Mouse (Mus musculus) embryo, embryonic 11.5 days (tissue): ENCODE data around the gene Ackr3.

Source experiments
- DNase-seq: peaks from one replicate; pipeline ENCODE4 v3.0.0-alpha.2; 2012; ENCODE audit warnings: low read depth, low spot score

The Ackr3 gene

DNA sequence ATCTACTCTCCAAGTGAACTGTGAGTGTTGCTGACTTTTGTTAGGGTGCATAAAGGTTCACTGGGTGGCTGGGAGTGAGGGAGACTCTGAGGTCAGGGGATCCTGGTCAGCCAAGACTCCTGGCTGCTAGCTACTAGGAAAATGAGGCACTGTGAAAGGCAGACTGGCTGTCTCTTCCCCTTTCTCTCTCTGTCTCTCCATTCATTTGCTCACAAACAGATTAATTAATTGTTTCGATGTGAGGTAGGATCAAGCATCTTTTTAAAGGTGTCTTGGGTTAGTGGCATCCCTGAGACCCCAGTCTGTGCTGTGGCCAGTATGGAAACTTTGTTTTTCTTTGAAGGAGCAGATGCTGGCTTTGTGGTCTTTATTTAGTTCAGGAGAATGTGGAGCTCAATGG is 1.0 kb downstream of the Ackr3 start:
- no peak for DNase-seq

DNA sequence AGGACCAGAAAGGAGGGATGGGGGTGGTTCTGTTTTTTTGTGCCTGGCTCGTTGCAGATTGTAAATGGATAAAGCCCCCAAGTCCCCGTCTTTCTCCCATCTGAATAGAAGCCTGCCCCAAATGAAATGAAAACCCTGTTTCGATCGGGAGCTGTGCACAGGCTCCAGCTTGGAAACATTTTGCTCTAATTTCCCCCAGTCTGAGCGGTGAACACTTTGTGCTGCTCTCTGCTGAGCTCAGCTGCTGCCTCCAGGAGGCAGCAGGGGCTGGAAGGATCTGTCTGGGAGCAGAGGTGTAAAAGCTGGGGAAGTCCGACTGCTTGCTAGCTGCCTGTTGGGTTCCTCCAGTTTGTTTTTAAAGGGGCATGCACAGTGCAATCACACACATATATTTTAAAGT is 1.4 kb downstream of the Ackr3 start:
- peak; percentile 67 for DNase-seq

DNA sequence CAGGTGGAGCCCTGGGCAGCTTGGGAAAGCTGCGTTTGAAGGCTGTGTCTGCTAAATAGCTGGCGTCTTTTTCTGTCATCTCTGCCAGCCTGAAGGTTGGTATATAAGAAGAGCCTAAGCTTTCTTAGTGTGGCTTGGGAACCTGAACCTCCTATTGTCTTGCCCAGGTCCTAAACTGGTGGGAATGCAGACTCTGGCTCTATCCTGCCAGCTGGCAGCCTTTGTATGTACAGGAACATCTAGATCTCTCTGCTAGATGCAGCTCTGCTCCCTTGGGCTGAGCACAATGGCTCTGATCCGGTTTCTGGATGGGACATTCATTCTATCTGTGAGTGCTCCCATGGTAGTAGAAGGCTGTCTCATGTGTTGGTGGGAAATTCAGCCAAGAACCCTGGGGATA is 2.9 kb downstream of the Ackr3 start:
- no peak for DNase-seq

DNA sequence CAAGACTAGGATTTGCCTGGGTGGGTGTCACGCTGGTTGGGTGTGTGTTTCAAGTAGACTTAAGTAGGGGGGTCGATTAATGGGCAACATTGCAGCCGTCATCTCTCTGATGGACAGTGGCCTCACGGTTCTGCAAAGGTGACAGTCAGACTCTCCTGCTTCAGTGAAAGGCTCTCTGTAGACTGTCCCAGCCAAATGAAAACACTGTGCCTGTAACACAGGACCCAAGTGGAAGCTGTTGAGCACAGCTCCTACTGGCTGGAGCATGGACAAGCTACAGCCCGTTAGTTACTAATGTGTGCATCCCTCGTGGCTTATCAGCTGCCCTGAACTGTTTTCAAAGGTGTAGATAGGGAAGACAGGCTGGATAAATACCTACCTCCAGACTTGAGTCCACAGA is 3.5 kb downstream of the Ackr3 start:
- DNase-seq, result no peak

DNA sequence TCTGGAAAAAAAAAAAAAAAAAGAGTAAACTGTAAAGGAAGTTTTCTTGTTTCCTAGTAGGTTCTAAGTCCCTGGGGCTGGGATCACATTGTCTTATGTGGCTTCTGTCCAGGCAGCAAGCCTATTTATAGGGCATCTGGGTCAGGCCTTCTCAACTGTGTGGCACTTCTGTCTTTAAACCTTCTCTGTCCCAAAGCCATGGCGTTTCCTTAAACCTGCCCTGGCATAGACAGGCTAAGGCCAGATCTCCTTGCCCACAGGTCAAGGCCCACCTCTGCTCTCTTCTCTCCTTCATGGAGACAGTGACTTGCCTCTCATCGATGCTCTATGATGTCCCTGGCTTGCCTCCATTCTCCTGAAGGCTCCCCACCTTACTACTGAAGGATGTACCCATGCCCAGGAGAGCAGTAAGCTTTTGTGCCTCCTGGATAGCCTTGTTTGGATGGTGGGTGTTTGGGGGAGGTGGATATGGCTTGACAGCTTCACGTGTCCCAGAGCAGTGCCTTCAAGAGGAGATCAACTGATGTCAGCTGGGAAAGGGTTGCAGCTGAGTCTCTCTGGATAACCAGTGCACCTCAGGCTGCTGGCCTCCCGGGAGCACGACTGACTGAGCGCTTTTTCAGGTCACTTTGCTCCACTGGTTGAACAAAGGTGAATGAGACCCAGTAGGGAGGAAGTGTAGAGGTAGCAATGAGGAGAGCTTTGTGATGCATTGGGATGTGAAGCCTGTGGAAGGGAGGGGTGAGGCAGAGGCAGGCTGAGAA is 4.1 kb downstream of the Ackr3 start:
- DNase-seq, result no peak

DNA sequence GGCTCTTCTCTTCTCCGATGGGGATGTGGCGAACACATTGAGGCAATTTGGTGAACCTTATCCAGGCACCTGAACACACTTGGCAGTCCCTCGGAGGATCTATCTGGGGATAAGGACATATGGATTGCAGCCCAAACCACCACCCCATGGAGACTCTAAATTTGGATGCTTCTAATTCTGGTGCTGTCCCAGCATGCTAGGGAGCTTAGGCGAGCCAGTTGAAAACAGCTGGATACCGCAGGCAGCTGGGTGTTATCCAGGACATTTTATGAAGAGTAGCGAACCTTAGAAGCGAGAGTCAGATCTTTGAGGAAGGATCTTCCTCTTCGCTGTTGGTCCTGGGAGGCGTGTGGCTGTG is 4.7 kb downstream of the Ackr3 start:
- DNase-seq, result no peak

DNA sequence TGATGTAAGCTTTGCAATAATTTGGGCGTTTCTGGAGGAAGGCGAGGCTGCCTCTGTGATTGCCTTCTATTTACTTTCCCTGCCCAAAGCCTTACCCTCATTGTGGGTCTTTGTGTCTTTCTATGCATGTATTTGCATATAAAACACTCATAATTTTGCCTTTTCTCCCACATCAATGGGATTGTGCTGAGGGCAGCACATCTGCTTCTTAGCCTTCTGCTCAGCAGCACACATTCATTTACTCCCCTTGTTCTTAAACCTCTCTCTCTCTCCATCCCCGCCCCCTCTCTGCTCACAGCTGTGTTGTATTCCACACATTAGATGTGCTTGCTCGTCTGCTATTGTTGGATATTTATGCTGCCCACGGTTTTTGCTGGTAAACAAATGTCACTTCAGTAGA is 5.3 kb downstream of the Ackr3 start:
- no peak for DNase-seq

DNA sequence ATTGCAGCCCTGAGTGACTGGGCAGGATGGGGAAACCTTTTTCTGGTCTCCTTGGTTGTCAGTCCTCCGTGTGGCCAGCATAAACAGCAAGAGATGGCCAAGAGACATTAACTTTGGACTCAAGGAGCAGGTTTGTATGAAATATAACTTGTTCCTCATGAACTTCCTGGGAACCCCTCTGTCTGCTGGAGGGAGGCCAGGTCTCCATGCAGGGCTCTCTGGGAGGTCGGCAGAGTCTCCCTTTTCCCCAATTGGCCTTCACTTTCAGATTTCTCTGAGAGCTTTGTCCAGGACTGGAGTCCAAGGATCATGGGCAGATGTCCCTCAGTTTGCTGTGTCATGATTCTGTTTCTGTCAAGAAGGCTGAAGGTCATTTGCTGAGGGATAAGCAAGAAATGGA is 6.0 kb downstream of the Ackr3 start:
- no peak for DNase-seq

DNA sequence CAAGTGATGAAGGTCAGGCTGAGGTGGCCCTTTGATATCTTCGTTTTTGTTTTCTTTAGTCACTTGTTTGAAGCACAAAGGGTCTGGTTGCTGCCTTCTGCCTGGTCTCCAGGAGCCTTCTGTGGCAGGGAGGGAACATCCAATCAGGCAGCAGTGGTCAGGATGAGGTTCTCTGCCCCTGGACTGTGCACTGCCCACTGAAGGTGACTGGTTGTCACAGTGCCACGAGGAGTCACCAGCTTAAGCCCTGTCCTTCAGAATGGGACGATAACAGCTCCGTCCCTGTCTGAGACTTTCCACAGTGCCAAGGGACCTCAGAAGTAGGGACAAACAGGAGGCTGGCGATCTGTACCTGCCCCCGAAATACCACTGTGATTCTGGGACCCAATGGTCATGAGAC is 6.6 kb downstream of the Ackr3 start:
- DNase-seq, result no peak

DNA sequence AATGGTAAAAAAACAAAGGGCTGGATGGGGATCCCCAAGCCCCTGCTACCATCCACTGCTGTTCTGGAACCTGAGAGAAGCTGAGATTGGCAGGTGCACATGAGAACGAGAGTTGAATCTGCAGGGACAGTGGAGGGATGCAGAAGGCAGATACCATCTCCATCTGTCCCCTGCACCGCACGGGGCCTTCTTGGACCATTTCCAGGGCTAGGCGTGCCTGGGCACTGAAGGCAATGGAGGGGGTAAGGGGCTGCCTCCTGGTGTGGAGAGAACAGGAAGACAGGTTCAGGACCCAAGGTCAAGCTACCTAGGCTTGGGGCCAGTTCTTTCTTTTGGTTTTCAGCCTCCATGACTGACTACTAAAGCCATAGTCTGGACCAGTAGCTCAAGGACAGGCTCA is 7.0 kb downstream of the Ackr3 start:
- DNase-seq, result no peak

DNA sequence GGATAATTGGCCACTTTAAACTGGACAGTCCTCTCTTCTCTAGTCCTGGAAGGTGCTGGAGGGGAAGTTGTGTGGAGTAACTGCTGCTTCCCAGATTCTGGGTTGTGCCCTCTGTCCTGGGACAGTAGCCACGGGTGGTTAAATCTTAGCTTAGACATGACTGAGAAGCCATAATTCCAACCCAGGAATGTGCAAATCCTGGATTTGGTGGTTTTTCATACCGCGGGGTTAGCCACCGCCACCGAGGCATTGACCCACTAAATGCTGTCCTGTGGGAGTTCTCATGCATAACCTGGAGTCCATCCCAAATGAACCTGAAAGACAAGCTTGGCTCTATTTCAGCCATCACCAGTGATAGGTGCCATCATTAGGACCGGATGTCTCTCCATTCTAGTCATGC is 8.6 kb downstream of the Ackr3 start:
- DNase-seq, result no peak

DNA sequence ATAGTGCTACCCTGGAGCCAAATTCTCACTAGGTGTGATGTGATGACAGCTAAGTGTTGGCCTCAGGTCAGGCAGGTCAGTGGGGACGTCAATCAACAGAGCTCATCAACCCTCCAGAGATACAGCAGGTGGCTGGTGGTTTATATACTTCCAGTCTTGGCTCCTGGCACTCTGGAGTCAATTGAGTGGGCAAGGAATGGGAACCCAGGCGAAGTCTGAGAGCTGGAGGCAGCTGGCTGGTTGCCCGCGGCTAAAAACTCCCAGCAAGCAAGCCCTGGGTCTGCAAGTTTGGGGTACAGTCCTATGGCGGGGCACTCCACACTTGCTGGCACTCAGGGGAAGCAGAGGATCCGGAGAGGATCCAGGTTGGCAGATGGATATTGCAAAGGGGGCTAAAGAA is 9.1 kb downstream of the Ackr3 start:
- no peak for DNase-seq

DNA sequence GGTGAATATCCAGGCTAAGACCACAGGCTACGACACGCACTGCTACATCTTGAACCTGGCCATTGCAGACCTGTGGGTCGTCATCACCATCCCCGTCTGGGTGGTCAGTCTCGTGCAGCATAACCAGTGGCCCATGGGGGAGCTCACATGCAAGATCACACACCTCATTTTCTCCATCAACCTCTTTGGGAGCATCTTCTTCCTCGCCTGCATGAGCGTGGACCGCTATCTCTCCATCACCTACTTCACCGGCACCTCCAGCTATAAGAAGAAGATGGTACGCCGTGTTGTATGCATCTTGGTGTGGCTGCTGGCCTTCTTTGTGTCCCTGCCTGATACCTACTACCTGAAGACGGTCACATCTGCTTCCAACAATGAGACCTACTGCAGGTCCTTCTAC is 10.2 kb downstream of the Ackr3 start:
- no peak for DNase-seq

DNA sequence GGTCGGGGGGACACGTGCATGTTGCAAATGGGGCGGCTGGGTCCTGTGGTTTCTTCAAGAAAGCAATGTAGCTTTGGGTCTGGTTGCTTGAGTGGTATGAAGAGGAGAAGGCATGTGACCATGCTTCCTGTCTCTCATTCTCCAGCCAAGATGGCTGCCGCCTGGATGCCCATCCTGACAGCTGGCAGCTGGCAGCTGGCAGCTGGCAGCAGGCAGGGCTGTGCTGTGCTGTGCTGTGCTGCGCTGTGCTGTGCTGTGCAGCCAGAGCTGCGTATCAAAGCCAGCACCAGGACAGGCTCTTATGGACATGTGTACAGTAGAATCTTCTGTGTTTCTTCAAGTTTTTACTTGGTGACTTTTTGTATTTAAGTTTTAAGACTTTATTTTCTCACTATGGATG is 11.1 kb downstream of the Ackr3 start:
- no peak for DNase-seq

DNA sequence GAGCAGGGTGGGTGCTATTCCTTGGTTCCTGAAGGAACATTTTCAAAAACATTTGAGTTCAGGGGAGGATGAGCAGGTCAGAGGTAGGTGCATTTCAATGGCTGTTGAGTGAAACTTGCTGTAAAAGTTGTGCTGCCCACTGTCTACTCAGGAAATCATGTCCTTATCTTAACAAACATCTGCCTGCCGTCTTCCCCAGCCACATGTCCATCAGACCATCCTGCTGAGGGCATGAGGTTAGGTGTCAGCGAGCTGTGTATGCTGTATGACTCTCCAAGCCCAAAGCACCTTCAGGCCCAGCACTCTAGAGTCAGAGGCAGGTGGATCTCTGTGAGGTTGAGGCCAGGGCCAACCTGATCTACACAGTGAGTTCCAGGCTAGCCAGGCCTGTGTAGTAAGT is 12.1 kb downstream of the Ackr3 start:
- no peak for DNase-seq

DNA sequence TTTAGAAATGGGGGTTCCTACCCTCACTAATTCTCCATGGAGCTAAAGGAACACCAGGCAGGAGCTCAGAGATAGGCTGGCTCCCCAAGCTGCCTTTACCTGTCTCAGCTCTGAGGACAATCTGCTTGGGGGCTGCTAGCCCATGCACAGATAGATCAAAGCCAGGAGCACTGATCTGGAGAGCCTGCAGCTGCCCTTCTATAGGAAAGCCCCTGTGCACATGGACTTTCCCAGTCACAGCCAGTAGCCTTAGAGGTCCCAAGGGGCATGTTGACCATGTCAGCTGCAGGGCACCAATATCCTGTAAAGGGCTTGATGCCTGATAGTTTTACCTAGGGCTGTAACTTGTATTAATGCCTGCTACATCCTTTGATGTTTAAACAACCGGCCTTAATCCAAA is 12.6 kb downstream of the Ackr3 start:
- no peak for DNase-seq

DNA sequence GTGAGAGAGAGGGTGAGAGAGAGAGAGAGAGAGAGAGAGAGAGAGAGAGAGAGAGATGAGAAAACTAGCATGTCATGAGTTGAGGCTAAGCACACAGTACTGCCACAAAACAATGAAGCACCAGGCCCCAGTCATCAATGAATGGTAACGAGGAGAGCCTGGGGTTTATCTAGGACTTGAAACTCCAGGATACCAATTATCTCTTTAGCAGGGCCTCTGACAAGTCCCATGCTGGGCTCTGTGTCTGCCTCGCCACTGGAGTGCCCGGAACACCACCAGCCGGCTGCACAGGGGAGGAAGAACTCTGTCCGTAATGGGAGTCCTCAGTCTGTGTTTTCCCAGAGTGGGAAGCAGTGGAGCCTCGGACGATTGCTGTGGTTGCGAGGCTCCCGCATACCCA is 16.5 kb downstream of the Ackr3 start:
- no peak for DNase-seq

DNA sequence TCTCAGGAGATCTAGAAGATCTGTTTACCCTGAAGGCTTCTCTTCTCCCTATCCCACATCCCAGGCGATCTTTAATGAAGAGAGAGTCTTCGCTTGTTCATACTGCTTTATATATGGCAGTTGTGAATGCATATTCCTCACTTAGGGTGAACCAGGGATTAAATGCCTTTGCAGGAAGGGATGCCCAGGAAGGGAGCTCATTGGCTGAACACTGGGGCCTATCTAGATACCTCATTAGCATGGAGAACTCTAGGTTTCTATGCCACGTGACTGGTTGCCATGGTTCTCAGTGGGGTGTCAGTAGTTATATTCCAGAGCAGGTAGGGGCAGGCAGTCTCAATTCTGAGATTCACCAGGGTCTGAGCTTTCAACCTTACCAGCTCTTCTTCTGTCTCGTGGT is 17.1 kb downstream of the Ackr3 start:
- DNase-seq, result no peak

DNA sequence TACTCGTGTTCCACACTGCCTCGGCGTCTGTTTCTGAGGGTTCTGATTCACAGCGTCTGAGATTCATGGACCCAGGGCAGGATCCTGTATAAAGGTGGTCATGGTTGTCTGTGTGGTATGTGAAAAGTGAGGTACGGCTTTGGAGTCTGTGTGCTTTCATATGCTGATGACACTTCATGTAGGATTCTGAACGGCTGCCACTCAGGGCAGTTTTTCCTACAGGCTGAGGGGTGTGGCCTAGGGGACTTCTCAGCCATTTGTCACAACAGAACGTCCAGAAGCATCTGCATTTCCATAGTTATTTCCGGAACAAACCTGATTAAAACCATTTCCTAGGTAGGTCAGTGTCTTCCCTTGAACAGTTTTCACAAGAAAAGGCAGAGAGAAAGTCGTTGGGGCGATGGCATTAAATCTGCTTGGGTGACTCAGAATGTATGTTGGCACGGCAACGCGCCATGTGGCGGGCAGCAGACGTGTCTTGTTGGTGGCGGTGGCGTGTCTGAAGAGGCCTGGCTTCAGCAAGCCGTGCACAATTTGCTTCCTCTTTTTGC is 18.1 kb downstream of the Ackr3 start:
- no peak for DNase-seq

DNA sequence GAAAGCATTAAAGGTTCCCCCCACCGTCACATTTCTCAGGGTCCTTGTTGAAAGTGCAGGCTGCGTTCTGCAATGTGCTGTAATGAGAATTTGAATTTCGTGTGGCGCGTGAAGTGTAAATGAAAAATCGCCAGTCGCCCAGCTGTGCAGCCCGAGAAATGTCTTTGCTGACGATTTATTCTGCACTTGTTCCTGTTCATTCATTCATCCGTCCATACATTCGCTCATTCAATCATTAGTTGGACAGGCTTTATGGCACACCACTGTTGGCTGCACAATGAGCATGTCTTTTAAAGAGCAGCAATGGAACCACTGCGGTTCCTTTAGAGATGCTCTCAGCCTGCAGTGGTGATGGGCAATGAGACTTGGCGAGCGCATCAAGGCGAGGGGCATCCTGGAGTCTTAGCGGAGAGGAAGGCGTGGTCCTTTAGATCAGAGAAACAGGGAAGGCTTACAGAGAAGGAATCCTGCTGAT is 18.7 kb downstream of the Ackr3 start:
- no peak for DNase-seq

DNA sequence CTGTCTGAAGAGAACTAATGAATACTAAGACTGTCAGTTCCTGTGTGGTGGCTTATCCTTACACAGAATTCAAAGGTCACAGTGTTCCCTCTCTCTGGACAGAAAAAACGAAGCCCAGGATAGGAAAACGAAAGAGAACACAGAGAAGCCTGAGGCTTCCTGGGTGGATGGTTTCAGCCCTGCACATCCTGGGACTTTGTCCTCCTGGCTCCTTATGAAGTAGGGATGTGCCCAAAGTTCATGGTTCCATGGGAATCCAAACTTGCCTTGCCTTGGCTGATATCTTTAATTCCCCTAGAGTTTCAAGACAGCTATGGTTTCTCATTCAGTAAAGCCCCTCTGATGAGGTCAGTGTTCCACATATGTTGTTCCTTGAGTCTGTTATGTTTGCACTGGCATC is 19.2 kb downstream of the Ackr3 start:
- no peak for DNase-seq

DNA sequence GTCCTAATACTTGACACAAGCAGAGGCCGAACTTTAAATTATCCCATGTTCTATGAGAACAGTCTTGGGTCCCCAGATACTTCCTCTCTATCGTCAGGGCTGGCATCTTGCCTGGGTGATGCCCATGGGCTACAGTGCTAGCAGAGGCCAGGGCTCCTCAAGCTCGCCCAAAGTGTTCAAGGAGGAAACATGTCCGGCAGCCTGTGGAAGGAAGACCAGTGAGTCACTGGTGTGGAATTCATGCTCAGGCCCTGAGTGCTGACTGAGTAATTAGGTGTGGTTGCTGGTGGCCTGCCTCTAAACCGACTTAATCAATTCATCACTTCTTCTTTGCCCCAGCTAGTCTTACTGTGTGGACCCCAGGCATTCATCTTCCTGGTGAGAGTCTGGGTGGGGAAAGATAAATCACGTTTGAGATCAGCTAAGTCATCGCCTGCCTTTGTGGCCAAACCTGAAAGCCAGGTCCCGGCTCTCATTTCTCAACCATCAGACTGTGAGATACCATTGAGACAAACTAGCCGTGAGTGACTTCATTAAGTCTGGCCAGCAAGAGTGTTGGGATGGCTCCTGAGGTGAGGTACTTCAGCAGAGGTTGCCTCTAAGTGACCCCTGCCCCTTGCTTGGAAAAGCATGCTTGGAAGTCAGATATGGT is 21.9 kb downstream of the Ackr3 start:
- DNase-seq, result no peak

DNA sequence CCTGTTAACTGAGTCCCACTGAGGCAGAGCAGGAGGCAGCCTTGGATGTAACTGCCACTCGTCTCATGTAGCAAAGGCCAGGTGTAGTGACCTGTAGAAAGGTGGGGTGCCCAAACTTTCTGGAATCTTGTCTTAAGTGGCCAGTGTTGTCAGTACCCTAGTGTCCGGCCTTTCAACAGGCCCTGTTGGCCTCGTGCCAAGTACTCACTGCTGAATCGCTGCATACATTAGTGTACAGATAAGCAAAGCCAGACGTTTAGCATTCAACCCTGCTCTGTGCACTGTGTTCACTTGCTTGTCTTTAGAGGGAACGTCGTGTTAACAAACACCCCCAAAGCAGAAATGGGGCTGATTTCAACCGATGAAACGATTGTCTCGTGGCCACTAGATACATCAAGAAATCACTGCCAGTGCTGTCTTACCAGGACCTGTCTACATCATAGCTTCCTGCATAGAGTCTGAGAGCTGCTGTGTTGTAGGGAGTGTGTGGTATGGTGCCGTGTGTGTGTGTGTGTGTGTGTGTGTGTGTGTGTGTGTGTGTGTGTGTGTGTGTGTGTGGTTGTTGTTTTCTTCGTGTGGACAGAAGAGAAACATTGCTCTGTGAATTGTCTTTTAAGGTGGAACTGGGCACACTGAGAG is 24.0 kb downstream of the Ackr3 start:
- no peak for DNase-seq
